Mouse (Mus musculus): ENCODE measurements at regions not wholly inside any gene's neighbourhood (a gene's known extent, or its start where the extent isn't known, plus 50 kb on each side); places are given as distances from the start of the nearest gene placed in this dataset.
A peak's percentile ranks its signal among the peaks of the same experiment; 100 is the strongest.

GRCm38 (mm10) chr2:17876942-17877341, 119.8 kb downstream of the H2al2a start:
- no peak overlapping the region for H3K4me3 ChIP-seq (ENCODE audit: low read depth, low read length)
- no peak for ATAC-seq (ENCODE audit: low read depth)
- no peaks in the 10 kb centered on the region for H3K27me3 ChIP-seq (ENCODE audit: control insufficient read depth, insufficient read depth, low read depth, low read length)
- WGBS (ENCODE audit: insufficient replicate concordance) = 62% methylated on average over 3 of the region's 3 CpGs
- H3K9me3 ChIP-seq (replicated peaks; ENCODE audit: control insufficient read depth, low read length) = no peaks in the 10 kb centered on the region
- no peaks in the 10 kb centered on the region for H3K4me1 ChIP-seq (ENCODE audit: control insufficient read depth, low read depth, low read length)
- H3K36me3 ChIP-seq (ENCODE audit: control insufficient read depth, insufficient read depth) = no peaks in the 10 kb centered on the region
- no peak overlapping the region for H3K27ac ChIP-seq (ENCODE audit: low read length)
- H3K4me2 ChIP-seq (ENCODE audit: low read depth, low read length) = no peak overlapping the region
- no peak overlapping the region for H3K9ac ChIP-seq (ENCODE audit: low read depth, low read length)

DNA sequence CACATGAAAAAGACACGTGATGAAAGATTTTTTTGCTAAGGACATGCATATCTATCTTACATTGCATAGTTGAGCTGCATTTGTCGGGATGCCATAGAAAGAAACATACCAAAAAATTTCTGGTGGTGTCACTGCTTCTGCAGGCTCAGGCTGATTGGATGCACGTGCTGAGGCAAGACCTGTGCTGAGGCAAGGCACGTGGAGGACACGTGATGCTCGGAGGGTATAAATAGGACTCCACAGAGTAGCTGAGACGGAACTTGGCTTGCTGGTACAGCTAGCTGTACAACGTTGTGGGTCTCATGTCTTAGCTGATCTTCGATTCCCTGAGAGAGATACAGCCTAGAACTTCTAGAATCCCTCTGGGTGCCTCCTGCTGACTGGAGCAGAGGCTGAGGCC, 120.6 kb downstream of the H2al2a start:
- H3K4me2 ChIP-seq (ENCODE audit: low read depth, low read length) = no peak overlapping the region
- H3K9me3 ChIP-seq (replicated peaks; ENCODE audit: control insufficient read depth, low read length) = no peaks in the 10 kb centered on the region
- H3K27me3 ChIP-seq (ENCODE audit: control insufficient read depth, insufficient read depth, low read depth, low read length) = no peaks in the 10 kb centered on the region
- no peak overlapping the region for H3K4me3 ChIP-seq (ENCODE audit: low read depth, low read length)
- H3K36me3 ChIP-seq (ENCODE audit: control insufficient read depth, insufficient read depth) = no peaks in the 10 kb centered on the region
- no peak overlapping the region for H3K27ac ChIP-seq (ENCODE audit: low read length)
- ATAC-seq (ENCODE audit: low read depth) = no peak
- WGBS (ENCODE audit: insufficient replicate concordance) = 66% methylated on average over 9 of the region's 9 CpGs
- H3K4me1 ChIP-seq (ENCODE audit: control insufficient read depth, low read depth, low read length) = no peaks in the 10 kb centered on the region
- H3K9ac ChIP-seq (ENCODE audit: low read depth, low read length) = no peak overlapping the region

DNA sequence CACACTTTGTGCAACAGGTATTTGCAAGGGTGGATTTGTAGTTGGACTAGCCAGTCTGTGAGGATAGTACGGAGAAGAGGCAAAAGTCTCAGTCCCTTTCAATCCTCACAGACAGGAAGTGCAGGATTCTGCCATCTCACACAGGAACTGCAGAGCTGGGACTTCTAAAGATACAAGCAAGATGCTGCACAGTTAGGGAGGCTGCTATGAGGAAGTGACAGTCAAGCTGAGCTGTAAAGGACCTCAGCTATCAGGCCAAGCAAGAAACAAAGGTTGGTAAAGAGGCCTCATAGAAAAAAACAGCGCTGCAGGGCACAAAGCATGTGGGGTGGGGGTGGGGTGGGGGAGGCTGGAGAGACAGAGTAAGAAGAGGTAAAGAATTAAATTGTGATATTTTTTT, 126.2 kb downstream of the H2al2a start:
- Histone ChIP-seq H3K9me3 (replicated peaks; ENCODE audit: control insufficient read depth, low read length) (no peaks in the 10 kb centered on the region), H3K4me1 (ENCODE audit: control insufficient read depth, low read depth, low read length) (no peaks in the 10 kb centered on the region), H3K9ac (ENCODE audit: low read depth, low read length) (no peak overlapping the region), H3K27ac (ENCODE audit: low read length) (no peak overlapping the region), H3K4me3 (ENCODE audit: low read depth, low read length) (no peak overlapping the region), H3K4me2 (ENCODE audit: low read depth, low read length) (no peak overlapping the region), H3K36me3 (ENCODE audit: control insufficient read depth, insufficient read depth) (no peaks in the 10 kb centered on the region), H3K27me3 (ENCODE audit: control insufficient read depth, insufficient read depth, low read depth, low read length) (no peaks in the 10 kb centered on the region)
- WGBS (ENCODE audit: insufficient replicate concordance) = 8% methylated on average over 2 of the region's 2 CpGs
- no peak for ATAC-seq (ENCODE audit: low read depth)

DNA sequence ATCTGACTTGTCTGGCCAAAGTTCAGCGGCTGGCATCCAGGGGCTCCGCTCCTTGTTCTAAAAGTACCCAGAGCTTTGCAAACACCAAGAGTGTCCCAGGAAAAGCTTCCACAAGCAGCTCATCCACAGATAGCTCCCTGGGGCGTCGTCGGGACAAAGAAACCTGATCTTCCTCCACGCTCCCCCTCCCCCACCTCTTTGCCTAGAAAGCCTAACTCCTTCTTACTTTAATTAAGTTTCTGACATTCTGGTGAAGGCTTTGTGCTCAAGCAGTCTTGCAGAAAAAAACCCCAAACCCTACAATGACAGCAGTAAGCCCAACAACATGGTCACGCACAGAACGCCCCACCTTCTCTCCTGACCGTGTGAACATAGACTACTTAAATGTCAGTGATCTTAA, 128.6 kb downstream of the H2al2a start:
- no peaks in the 10 kb centered on the region for H3K36me3 ChIP-seq (ENCODE audit: control insufficient read depth, insufficient read depth)
- ATAC-seq (ENCODE audit: low read depth) = no peak
- no peaks in the 10 kb centered on the region for H3K27me3 ChIP-seq (ENCODE audit: control insufficient read depth, insufficient read depth, low read depth, low read length)
- H3K4me3 ChIP-seq (ENCODE audit: low read depth, low read length) = no peak overlapping the region
- 52% methylated on average over 9 of the region's 9 CpGs for WGBS (ENCODE audit: insufficient replicate concordance)
- H3K9me3 ChIP-seq (replicated peaks; ENCODE audit: control insufficient read depth, low read length) = no peaks in the 10 kb centered on the region
- no peak overlapping the region for H3K9ac ChIP-seq (ENCODE audit: low read depth, low read length)
- H3K27ac ChIP-seq (ENCODE audit: low read length) = no peak overlapping the region
- H3K4me1 ChIP-seq (ENCODE audit: control insufficient read depth, low read depth, low read length) = no peaks in the 10 kb centered on the region
- no peak overlapping the region for H3K4me2 ChIP-seq (ENCODE audit: low read depth, low read length)

- Histone ChIP-seq H3K27ac (ENCODE audit: low read length) (no peak overlapping the region), H3K4me1 (ENCODE audit: control insufficient read depth, low read depth, low read length) (no peaks in the 10 kb centered on the region), H3K36me3 (ENCODE audit: control insufficient read depth, insufficient read depth) (no peaks in the 10 kb centered on the region), H3K4me3 (ENCODE audit: low read depth, low read length) (no peak overlapping the region), H3K4me2 (ENCODE audit: low read depth, low read length) (no peak overlapping the region), H3K27me3 (ENCODE audit: control insufficient read depth, insufficient read depth, low read depth, low read length) (no peaks in the 10 kb centered on the region), H3K9me3 (replicated peaks; ENCODE audit: control insufficient read depth, low read length) (no peaks in the 10 kb centered on the region), H3K9ac (ENCODE audit: low read depth, low read length) (no peak overlapping the region)
- ATAC-seq (ENCODE audit: low read depth) = no peak
- WGBS (ENCODE audit: insufficient replicate concordance) = 51% methylated on average over 3 of the region's 3 CpGs
Observed at GRCm38 (mm10) chr2:17867341-17867740, 129.4 kb downstream of the H2al2a start.

DNA sequence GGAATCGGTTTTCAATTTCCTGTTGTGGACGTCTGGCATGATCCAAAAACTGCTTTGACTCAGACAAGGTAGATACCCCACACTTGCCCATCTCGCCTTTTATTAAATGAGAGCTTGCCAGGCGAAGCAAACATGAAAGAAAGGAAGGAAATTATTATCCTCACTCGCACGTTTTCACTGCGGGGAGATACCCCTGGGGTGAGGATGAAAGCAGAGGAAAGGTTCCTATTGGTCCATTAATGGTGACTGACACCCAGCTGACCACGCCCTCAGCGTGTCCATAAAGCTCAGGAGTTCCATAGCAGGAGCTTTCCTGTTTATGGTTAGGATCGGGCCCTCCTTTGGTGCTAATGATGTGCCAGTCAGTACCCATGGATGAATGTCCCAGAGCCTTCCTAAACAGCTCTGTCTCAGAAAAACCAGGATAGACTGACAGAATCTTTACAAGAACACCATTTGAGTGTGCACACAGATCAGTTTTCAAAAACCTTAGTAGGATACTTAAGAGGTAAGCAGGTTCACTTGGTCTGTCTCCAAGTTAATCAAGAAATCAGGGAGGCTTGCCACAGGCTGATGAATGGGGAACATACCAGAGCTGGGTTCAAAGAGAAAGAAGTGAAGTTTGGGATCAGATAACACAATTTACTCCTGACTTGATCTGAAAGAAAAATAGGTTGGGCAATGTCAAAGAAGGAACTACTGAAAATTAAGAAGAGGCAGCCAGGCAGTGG, 130.7 kb upstream of the Nebl start:
- H3K4me2 ChIP-seq (ENCODE audit: low read depth, low read length) = 0 out of 2 replicates have a peak overlapping the region, but pooled peaks have one; percentile 12
- ATAC-seq (ENCODE audit: low read depth) = no peak
- WGBS (ENCODE audit: insufficient replicate concordance) = 6% methylated on average over 10 of the region's 10 CpGs

GRCm38 (mm10) chr2:17860922-17861559, 129.8 kb upstream of the Nebl start:
- WGBS (ENCODE audit: insufficient replicate concordance) = 33% methylated on average over 4 of the region's 4 CpGs
- H3K9ac ChIP-seq (ENCODE audit: low read depth, low read length) = no peak overlapping the region
- no peaks in the 10 kb centered on the region for H3K9me3 ChIP-seq (replicated peaks; ENCODE audit: control insufficient read depth, low read length)
- no peak overlapping the region for H3K27ac ChIP-seq (ENCODE audit: low read length)
- H3K4me2 ChIP-seq (ENCODE audit: low read depth, low read length) = no peak overlapping the region
- H3K27me3 ChIP-seq (ENCODE audit: control insufficient read depth, insufficient read depth, low read depth, low read length) = no peaks in the 10 kb centered on the region
- no peaks in the 10 kb centered on the region for H3K36me3 ChIP-seq (ENCODE audit: control insufficient read depth, insufficient read depth)
- no peaks in the 10 kb centered on the region for H3K4me1 ChIP-seq (ENCODE audit: control insufficient read depth, low read depth, low read length)
- no peak for ATAC-seq (ENCODE audit: low read depth)
- no peak overlapping the region for H3K4me3 ChIP-seq (ENCODE audit: low read depth, low read length)

More for the DNA sequence above, 130.7 kb upstream of the Nebl start:
- no peak overlapping the region for H3K4me3 ChIP-seq (ENCODE audit: low read depth, low read length)
- H3K36me3 ChIP-seq (ENCODE audit: control insufficient read depth, insufficient read depth) = no peaks in the 10 kb centered on the region
- no peak overlapping the region for H3K9ac ChIP-seq (ENCODE audit: low read depth, low read length)
- H3K27ac ChIP-seq (ENCODE audit: low read length) = no peak overlapping the region
- no peaks in the 10 kb centered on the region for H3K9me3 ChIP-seq (replicated peaks; ENCODE audit: control insufficient read depth, low read length)
- no peaks in the 10 kb centered on the region for H3K4me1 ChIP-seq (ENCODE audit: control insufficient read depth, low read depth, low read length)
- no peaks in the 10 kb centered on the region for H3K27me3 ChIP-seq (ENCODE audit: control insufficient read depth, insufficient read depth, low read depth, low read length)

DNA sequence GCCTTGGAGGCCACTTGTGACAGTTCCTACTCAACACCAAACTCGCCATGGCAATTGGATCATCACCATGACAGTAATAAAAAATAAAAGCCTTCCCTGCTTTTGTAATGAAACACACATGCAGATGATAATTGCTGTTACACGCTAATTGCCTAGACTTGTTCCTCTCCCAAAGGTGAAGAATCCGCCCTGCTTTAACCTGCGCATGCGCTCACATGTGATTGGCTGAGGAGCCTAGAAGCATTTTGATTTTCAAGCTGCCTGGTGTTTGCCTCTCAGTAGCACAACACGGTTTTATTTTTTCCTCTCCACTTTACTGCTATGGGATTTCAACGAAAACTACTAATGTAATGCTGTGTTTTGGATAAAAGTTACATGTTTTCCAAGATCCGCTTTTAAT, 128.0 kb upstream of the Nebl start:
- H3K4me3 ChIP-seq (ENCODE audit: low read depth, low read length) = no peak overlapping the region
- H3K9me3 ChIP-seq (replicated peaks; ENCODE audit: control insufficient read depth, low read length) = no peaks in the 10 kb centered on the region
- no peak overlapping the region for H3K4me2 ChIP-seq (ENCODE audit: low read depth, low read length)
- H3K27ac ChIP-seq (ENCODE audit: low read length) = no peak overlapping the region
- no peaks in the 10 kb centered on the region for H3K4me1 ChIP-seq (ENCODE audit: control insufficient read depth, low read depth, low read length)
- 76% methylated on average over 8 of the region's 8 CpGs for WGBS (ENCODE audit: insufficient replicate concordance)
- H3K27me3 ChIP-seq (ENCODE audit: control insufficient read depth, insufficient read depth, low read depth, low read length) = no peaks in the 10 kb centered on the region
- H3K9ac ChIP-seq (ENCODE audit: low read depth, low read length) = no peak overlapping the region
- H3K36me3 ChIP-seq (ENCODE audit: control insufficient read depth, insufficient read depth) = no peaks in the 10 kb centered on the region
- no peak for ATAC-seq (ENCODE audit: low read depth)

DNA sequence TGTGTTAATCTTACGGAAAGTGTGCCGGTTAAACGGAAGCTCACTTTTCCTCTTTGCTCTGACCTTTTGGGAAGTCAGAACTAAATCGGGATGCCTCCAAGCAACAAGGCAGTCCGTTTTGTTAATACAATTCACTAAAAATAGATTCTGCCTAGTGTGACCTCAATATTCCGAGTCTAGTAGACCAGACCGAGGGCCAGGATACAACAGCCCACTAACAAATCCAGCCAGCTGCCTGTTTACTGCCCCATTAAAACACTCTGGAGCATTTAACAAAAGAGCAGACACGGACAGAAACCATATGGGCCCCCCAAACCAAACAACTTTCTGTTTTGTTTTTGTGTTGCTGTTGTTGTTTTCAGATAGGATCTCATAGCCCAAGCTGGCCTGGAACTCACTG, 127.1 kb upstream of the Nebl start:
- H3K36me3 ChIP-seq (ENCODE audit: control insufficient read depth, insufficient read depth) = no peaks in the 10 kb centered on the region
- no peak overlapping the region for H3K4me3 ChIP-seq (ENCODE audit: low read depth, low read length)
- no peak overlapping the region for H3K27ac ChIP-seq (ENCODE audit: low read length)
- H3K9me3 ChIP-seq (replicated peaks; ENCODE audit: control insufficient read depth, low read length) = no peaks in the 10 kb centered on the region
- no peaks in the 10 kb centered on the region for H3K27me3 ChIP-seq (ENCODE audit: control insufficient read depth, insufficient read depth, low read depth, low read length)
- H3K9ac ChIP-seq (ENCODE audit: low read depth, low read length) = no peak overlapping the region
- ATAC-seq (ENCODE audit: low read depth) = no peak
- no peaks in the 10 kb centered on the region for H3K4me1 ChIP-seq (ENCODE audit: control insufficient read depth, low read depth, low read length)
- H3K4me2 ChIP-seq (ENCODE audit: low read depth, low read length) = no peak overlapping the region
- WGBS (ENCODE audit: insufficient replicate concordance) = 54% methylated on average over 8 of the region's 8 CpGs
